ENCODE assay signal across 8 mouse cellular contexts in genomic region chr10:127288328-127288799, GRCm38 (mm10). TPM values are rescaled to one million over a fixed set of nuclear protein-coding genes. Genes with fewer than 3 reads are reported as not detected.
DNase-seq lines count a peak whose midpoint lies in the region; ATAC-seq lines count a peak whose summit lies in the region.

No protein-coding gene starts in this region.

- H3K36me3 ChIP-seq in megakaryocyte, embryonic 14.5 days (replicated peaks; ENCODE audit: low read length), result peaks cover 67% of the 10 kb centered on the region

- H3K4me3 ChIP-seq in megakaryocyte, embryonic 14.5 days (replicated peaks), result peak overlapping the region; percentile 97

- 0 out of 2 replicates have a peak, but pooled peaks have one; percentile 0 for ATAC-seq in granulocyte monocyte progenitor cell, adult 5-6 weeks (replicated peaks; ENCODE audit: poor library complexity, severe bottlenecking)

- H3K9me3 ChIP-seq in megakaryocyte, embryonic 14.5 days, result no peaks in the 10 kb centered on the region

- no peaks in the 10 kb centered on the region for H3K27me3 ChIP-seq in megakaryocyte, embryonic 14.5 days (replicated peaks)

- DNase-seq in adrenal gland, postnatal 14 days, result peak; percentile 76
- DNase-seq in adrenal gland, adult 8-10 months, result no peak
- DNase-seq in spleen, postnatal 36 days (ENCODE audit: low spot score in 2 of 2), result peak; percentile 45 to 57
- no peak for DNase-seq in spleen, postnatal 4 days (ENCODE audit: low spot score in 2 of 2)
- peak; percentile 66 to 84 for DNase-seq in kidney, postnatal 25 days
- peak; percentile 51 to 60 for DNase-seq in thymus, postnatal 10 days (ENCODE audit: low spot score in 2 of 2)

- peaks cover 67% of the 10 kb centered on the region for H3K4me1 ChIP-seq in megakaryocyte, embryonic 14.5 days

RNA-seq across cellular contexts. Expression of gene Mbd6, which starts 0.5 kb away (rescaled TPM):
- 47.9 and 54.0 TPM in 2 replicates for total RNA-seq in adrenal gland, postnatal 14 days (2021)
- total RNA-seq in adrenal gland, adult 8-10 months (2022), result 10 to 100 TPM; 43.1 to 84.1 (median 62.3) TPM
- total RNA-seq in granulocyte monocyte progenitor cell, adult 5-6 weeks (2014; fragmentation: Nextera tagmentation), result 53.3 and 72.1 TPM in 2 replicates
- 4.1 TPM in 2 replicates for total RNA-seq in granulocyte monocyte progenitor cell, adult 5-6 weeks (2017)
- 245 and 640 TPM in 2 replicates for polyA plus RNA-seq in megakaryocyte, embryonic 14.5 days (2012; ENCODE audit: insufficient read depth, low replicate concordance)

RNA-seq across cellular contexts. Expression of gene Dctn2, which starts 22.2 kb away (rescaled TPM):
- total RNA-seq in adrenal gland, postnatal 14 days (2021), result 142 and 153 TPM in 2 replicates
- total RNA-seq in adrenal gland, adult 8-10 months (2022), result 100 to 1,000 TPM; 175 to 202 (median 198) TPM
- total RNA-seq in granulocyte monocyte progenitor cell, adult 5-6 weeks (2014; fragmentation: Nextera tagmentation), result 62.3 and 72.1 TPM in 2 replicates
- 80.4 and 83.9 TPM in 2 replicates for total RNA-seq in granulocyte monocyte progenitor cell, adult 5-6 weeks (2017)
- polyA plus RNA-seq in megakaryocyte, embryonic 14.5 days (2012; ENCODE audit: insufficient read depth, low replicate concordance), result 176 and 219 TPM in 2 replicates

RNA-seq across cellular contexts. Expression of gene Mars, which starts 23.2 kb away (rescaled TPM):
- 81.9 and 98.4 TPM in 2 replicates for total RNA-seq in adrenal gland, postnatal 14 days (2021)
- 100 to 1,000 TPM in 1 of 4 experiments, 10 to 100 TPM in 3; 79.7 to 107 (median 92.0) TPM for total RNA-seq in adrenal gland, adult 8-10 months (2022)
- total RNA-seq in granulocyte monocyte progenitor cell, adult 5-6 weeks (2014; fragmentation: Nextera tagmentation), result 63.0 and 105 TPM in 2 replicates
- 193 and 221 TPM in 2 replicates for total RNA-seq in granulocyte monocyte progenitor cell, adult 5-6 weeks (2017)
- polyA plus RNA-seq in megakaryocyte, embryonic 14.5 days (2012; ENCODE audit: insufficient read depth, low replicate concordance), result 26.0 and 101 TPM in 2 replicates

RNA-seq across cellular contexts. Expression of gene Kif5a, which starts 25.2 kb away (rescaled TPM):
- 7.6 and 11.5 TPM in 2 replicates for total RNA-seq in adrenal gland, postnatal 14 days (2021)
- 10 to 100 TPM in 3 of 4 experiments, 1 to 10 TPM in 1; 6.8 to 18.6 (median 14.5) TPM for total RNA-seq in adrenal gland, adult 8-10 months (2022)
- total RNA-seq in granulocyte monocyte progenitor cell, adult 5-6 weeks (2014; fragmentation: Nextera tagmentation), result 1.4 TPM in 1 of 2 replicates, not detected in the other
- 0.30 and 0.31 TPM in 2 replicates for total RNA-seq in granulocyte monocyte progenitor cell, adult 5-6 weeks (2017)
- polyA plus RNA-seq in megakaryocyte, embryonic 14.5 days (2012; ENCODE audit: insufficient read depth, low replicate concordance), result 6.6 and 11.4 TPM in 2 replicates

RNA-seq across cellular contexts. Expression of gene Arhgap9, which starts 33.4 kb away (rescaled TPM):
- 2.1 and 15.2 TPM in 2 replicates for total RNA-seq in adrenal gland, postnatal 14 days (2021)
- 1 to 10 TPM; 2.2 to 5.0 (median 3.6) TPM for total RNA-seq in adrenal gland, adult 8-10 months (2022)
- 46.0 and 53.1 TPM in 2 replicates for total RNA-seq in granulocyte monocyte progenitor cell, adult 5-6 weeks (2014; fragmentation: Nextera tagmentation)
- 34.7 and 51.8 TPM in 2 replicates for total RNA-seq in granulocyte monocyte progenitor cell, adult 5-6 weeks (2017)
- 6.1 and 10.4 TPM in 2 replicates for polyA plus RNA-seq in megakaryocyte, embryonic 14.5 days (2012; ENCODE audit: insufficient read depth, low replicate concordance)

Comparison
In these comparisons a context has a peak if more than half of its experiments do, and no peak if none do; other contexts are left out.
1. DNase-seq: peak in adrenal gland, postnatal 14 days (single experiment), spleen, postnatal 36 days (2 of 2), kidney, postnatal 25 days (2 of 2) and thymus, postnatal 10 days (2 of 2); none in adrenal gland, adult 8-10 months (single experiment) and spleen, postnatal 4 days (0 of 2).